Mouse (Mus musculus) lung, postnatal 4 days (tissue): ENCODE data around the gene Gm8279.
"Not testable (repeated sequence)": the region's sequence is repeated elsewhere in the genome, so short reads cannot be mapped to it uniquely, and the experiment has no call there.

ENCODE experiments used
- DNase-seq, 2 experiments: peaks; one replicate each; pipeline ENCODE4 v3.0.0; 2021

Gm8279 gene

GRCm38 (mm10) chr14:5131219-5131618 lies at the start of gene Gm8279:
Gene Gm8279 (plus strand): TSS chr14:5131519.
- DNase-seq: not testable (repeated sequence)

- not testable (repeated sequence) for DNase-seq
Measured at GRCm38 (mm10) chr14:5164235-5164634, 32.9 kb downstream of the Gm8279 start, which contains the start of gene Gm3317. Gene Gm3317 (plus strand): TSS chr14:5164535.

- not testable (repeated sequence) for DNase-seq
Measured at GRCm38 (mm10) chr14:5185493-5185892, 54.2 kb downstream of the Gm8279 start, which contains the start of gene Gm8271. Gene Gm8271 (plus strand): TSS chr14:5185793.
